Mouse (Mus musculus) MEL (cell line): ENCODE measurements around the gene 4930453N24Rik. TPM values are rescaled to one million over a fixed set of nuclear protein-coding genes. Genes with fewer than 3 reads are reported as not detected.

Experiments used
- DNase-seq: peaks from one replicate; pipeline ENCODE4 v3.0.0; 2011; ENCODE audit warnings: low read depth, low spot score
- H3K27ac ChIP-seq: 2 replicates; pipeline ENCODE4 v1.5.1; 2012; ENCODE audit warnings: low read depth, mild to moderate bottlenecking, control low read depth, low read length, moderate library complexity; ENCODE audit not compliant: control insufficient read depth
- H3K27me3 ChIP-seq, 2 experiments: fragments of 150-350 bp in 1 of 2; sonication (generic) in 1 of 2; 2 replicates each; pipeline ENCODE4 v1.6.1; 2012; ENCODE audit warnings: low read length in 2 of 2, mild to moderate bottlenecking in 2 of 2, improper control_type of control experiment in 1 of 2, moderate library complexity in 1 of 2; ENCODE audit not compliant: insufficient read depth in 2 of 2, control insufficient read depth in 1 of 2
- H3K36me3 ChIP-seq, 2 experiments: 2 replicates each; pipeline ENCODE4 v1.6.1; 2012 to 2014; ENCODE audit warnings: low read length in 2 of 2, improper control_type of control experiment in 1 of 2, inconsistent platforms in 1 of 2, mild to moderate bottlenecking in 1 of 2; ENCODE audit not compliant: insufficient read depth in 2 of 2, control insufficient read depth in 1 of 2
- H3K4me1 ChIP-seq, 2 experiments: fragments of 150-350 bp in 1 of 2; sonication (generic) in 1 of 2; 2 replicates each; pipeline ENCODE4 v1.6.1; 2012; ENCODE audit warnings: low read length in 2 of 2, improper control_type of control experiment in 1 of 2, mild to moderate bottlenecking in 1 of 2; ENCODE audit not compliant: insufficient read depth in 2 of 2, control insufficient read depth in 1 of 2
- H3K4me3 ChIP-seq, 2 experiments: fragments of 150-350 bp in 1 of 2; sonication (generic) in 1 of 2; 2 replicates each; pipeline ENCODE4 v1.5.1; 2012; ENCODE audit warnings: low read depth in 2 of 2, low read length in 2 of 2, mild to moderate bottlenecking in 2 of 2, moderate library complexity in 2 of 2, control low read depth in 1 of 2, improper control_type of control experiment in 1 of 2; ENCODE audit not compliant: control insufficient read depth in 1 of 2, insufficient read depth in 1 of 2
- H3K79me2 ChIP-seq: 2 replicates; pipeline ENCODE4 v1.6.1; 2012; ENCODE audit warnings: mild to moderate bottlenecking, low read length, moderate library complexity; ENCODE audit not compliant: control insufficient read depth, poor library complexity, insufficient read depth
- H3K9ac ChIP-seq: 2 replicates; pipeline ENCODE4 v1.6.1; 2012; ENCODE audit warnings: low read depth, mild to moderate bottlenecking, control low read depth, low read length, moderate library complexity; ENCODE audit not compliant: control insufficient read depth, poor library complexity, severe bottlenecking
- H3K9me3 ChIP-seq: fragments of 150-350 bp; sonication (generic); replicated peaks from 2 replicates; pipeline ENCODE4 v1.6.1; 2012; ENCODE audit warnings: mild to moderate bottlenecking, low read length, improper control_type of control experiment, moderate library complexity; ENCODE audit not compliant: insufficient read depth
- CHD1 ChIP-seq: IDR thresholded peaks from 2 replicates; pipeline ENCODE4 v1.6.1; 2012; ENCODE audit warnings: low read depth, mild to moderate bottlenecking, inconsistent platforms, low read length, improper control_type of control experiment
- CTCF ChIP-seq, 3 experiments: IDR thresholded peaks in 2 of 3; conservative IDR thresholded peaks in 1 of 3; 2 replicates each; pipeline ENCODE4 v1.5.1; 2011 to 2012; ENCODE audit warnings: low read length in 3 of 3, low read depth in 2 of 3, mild to moderate bottlenecking in 2 of 3, improper control_type of control experiment in 1 of 3, inconsistent platforms in 1 of 3, mixed read lengths in 1 of 3, moderate library complexity in 1 of 3; ENCODE audit not compliant: control insufficient read depth in 1 of 3, insufficient read depth in 1 of 3, poor library complexity in 1 of 3, severe bottlenecking in 1 of 3
- E2F4 ChIP-seq: IDR thresholded peaks from 2 replicates; pipeline ENCODE4 v1.6.1; 2011; ENCODE audit warnings: low read depth, low read length, improper control_type of control experiment, borderline replicate concordance
- EP300 ChIP-seq, 2 experiments: IDR thresholded peaks; 2 replicates each; pipeline ENCODE4 v1.6.1; 2011; ENCODE audit warnings: improper control_type of control experiment in 2 of 2, low read length in 2 of 2, low read depth in 1 of 2, mild to moderate bottlenecking in 1 of 2
- ETS1 ChIP-seq: IDR thresholded peaks from 2 replicates; pipeline ENCODE4 v1.6.1; 2012; ENCODE audit warnings: low read depth, mild to moderate bottlenecking, inconsistent platforms, low read length, improper control_type of control experiment, moderate library complexity
- HCFC1 ChIP-seq: IDR thresholded peaks from 2 replicates; pipeline ENCODE4 v1.6.1; 2012; ENCODE audit warnings: low read depth, mild to moderate bottlenecking, inconsistent platforms, low read length, improper control_type of control experiment, moderate library complexity
- KAT2A ChIP-seq: conservative IDR thresholded peaks from 2 replicates; pipeline ENCODE4 v1.6.1; 2012; ENCODE audit warnings: low read depth, low read length, improper control_type of control experiment, inconsistent platforms
- MEF2A ChIP-seq: IDR thresholded peaks from 2 replicates; pipeline ENCODE4 v1.6.1; 2014; ENCODE audit warnings: low read depth, mild to moderate bottlenecking, inconsistent platforms, low read length, improper control_type of control experiment; ENCODE audit not compliant: poor library complexity, insufficient replicate concordance, severe bottlenecking; ENCODE audit errors: extremely low read depth
- MXI1 ChIP-seq: IDR thresholded peaks from 2 replicates; pipeline ENCODE4 v1.6.1; 2011; ENCODE audit warnings: mild to moderate bottlenecking, low read depth, low read length, improper control_type of control experiment
- MYC ChIP-seq: IDR thresholded peaks from 2 replicates; pipeline ENCODE4 v1.6.1; 2011; ENCODE audit warnings: low read depth, mild to moderate bottlenecking, low read length, improper control_type of control experiment, moderate library complexity
- NELFE ChIP-seq: IDR thresholded peaks from 2 replicates; pipeline ENCODE4 v1.6.1; 2011; ENCODE audit warnings: low read depth, low read length, improper control_type of control experiment
- POLR2A ChIP-seq, 2 experiments: IDR thresholded peaks; 2 replicates each; pipeline ENCODE4 v1.6.1; 2011 to 2012; ENCODE audit warnings: low read length in 2 of 2, mild to moderate bottlenecking in 2 of 2, control low read depth in 1 of 2, improper control_type of control experiment in 1 of 2, low read depth in 1 of 2, moderate library complexity in 1 of 2; ENCODE audit not compliant: control insufficient read depth in 1 of 2, insufficient read depth in 1 of 2, poor library complexity in 1 of 2
- POLR2AphosphoS2 ChIP-seq: IDR thresholded peaks from 2 replicates; pipeline ENCODE4 v1.6.1; 2011; ENCODE audit warnings: low read length, improper control_type of control experiment
- RAD21 ChIP-seq: IDR thresholded peaks from 2 replicates; pipeline ENCODE4 v1.6.1; 2011; ENCODE audit warnings: mild to moderate bottlenecking, low read depth, low read length, improper control_type of control experiment
- RCOR1 ChIP-seq: IDR thresholded peaks from 2 replicates; pipeline ENCODE4 v1.6.1; 2012; ENCODE audit warnings: low read depth, mild to moderate bottlenecking, inconsistent platforms, low read length, improper control_type of control experiment
- TAL1 ChIP-seq: IDR thresholded peaks from 2 replicates; pipeline ENCODE4 v1.6.1; 2012; ENCODE audit warnings: mild to moderate bottlenecking, inconsistent platforms, low read length, moderate library complexity, mixed read lengths
- TBP ChIP-seq: IDR thresholded peaks from 2 replicates; pipeline ENCODE4 v1.8.0; 2011; ENCODE audit warnings: low read depth, low read length, improper control_type of control experiment
- TCF12 ChIP-seq: IDR thresholded peaks from 2 replicates; pipeline ENCODE4 v1.6.1; 2014; ENCODE audit warnings: low read depth, mild to moderate bottlenecking, inconsistent platforms, low read length, improper control_type of control experiment, moderate library complexity
- USF1 ChIP-seq: IDR thresholded peaks from 2 replicates; pipeline ENCODE4 v1.6.1; 2014; ENCODE audit warnings: low read depth, mild to moderate bottlenecking, inconsistent platforms, low read length, improper control_type of control experiment, moderate library complexity
- USF2 ChIP-seq, 2 experiments: IDR thresholded peaks; 2 replicates each; pipeline ENCODE4 v1.6.1; 2011 to 2012; ENCODE audit warnings: improper control_type of control experiment in 2 of 2, low read length in 2 of 2, borderline replicate concordance in 1 of 2, inconsistent platforms in 1 of 2, low read depth in 1 of 2, mild to moderate bottlenecking in 1 of 2; ENCODE audit not compliant: insufficient read depth in 1 of 2
- ZC3H11A ChIP-seq: IDR thresholded peaks from 2 replicates; pipeline ENCODE4 v1.6.1; 2012; ENCODE audit warnings: low read depth, mild to moderate bottlenecking, inconsistent platforms, low read length, improper control_type of control experiment
- ZKSCAN1 ChIP-seq: IDR thresholded peaks from 2 replicates; pipeline ENCODE4 v1.6.1; 2012; ENCODE audit warnings: low read depth, mild to moderate bottlenecking, inconsistent platforms, low read length, improper control_type of control experiment, moderate library complexity
- ZMIZ1 ChIP-seq: IDR thresholded peaks from 2 replicates; pipeline ENCODE4 v1.6.1; 2012; ENCODE audit warnings: low read depth, mild to moderate bottlenecking, inconsistent platforms, low read length, improper control_type of control experiment, moderate library complexity
- ZNF384 ChIP-seq: IDR thresholded peaks from 2 replicates; pipeline ENCODE4 v1.6.1; 2012; ENCODE audit warnings: low read depth, mild to moderate bottlenecking, inconsistent platforms, low read length, improper control_type of control experiment
- polyA plus RNA-seq, 2 experiments: library from polyadenylated mRNA; stranded (reverse) in 1 of 2; unstranded in 1 of 2; fragments of >175 nt in 1 of 2; fragments of >200 nt in 1 of 2; gene quantifications; 2 replicates each; pipeline versions ENCODE4 v1.2.1 to v1.2.4; 2012; ENCODE audit warnings: low replicate concordance in 2 of 2, low read depth in 1 of 2; ENCODE audit not compliant: insufficient read length in 2 of 2, insufficient read depth in 1 of 2, missing spikeins in 1 of 2
- total RNA-seq: library from RNA; depleted of rRNA; stranded (reverse); fragments of 300-350 nt; gene quantifications from 2 replicates; pipeline ENCODE4 v1.2.3, GENCODE M21; 2012

Gene 4930453N24Rik
- total and polyA plus RNA-seq, 3 experiments, result 19.4 to 20.5 TPM; not detected in 1

GRCm38 (mm10) chr16:64721542-64721941 is 49.4 kb downstream of the 4930453N24Rik start:
- H3K4me1 ChIP-seq, result no peaks in the 10 kb centered on the region
- no peaks in the 10 kb centered on the region for H3K36me3 ChIP-seq

GRCm38 (mm10) chr16:64719096-64719495 is 51.9 kb downstream of the 4930453N24Rik start:
- Histone ChIP-seq H3K9ac (no peak overlapping the region), H3K79me2 (no peaks in the 10 kb centered on the region), H3K4me3 (no peak overlapping the region), H3K36me3 (no peaks in the 10 kb centered on the region), H3K4me1 (no peaks in the 10 kb centered on the region), H3K27ac (no peak overlapping the region), H3K9me3 (no peaks in the 10 kb centered on the region), H3K27me3 (no peaks in the 10 kb centered on the region)
- DNase-seq, result no peak
- TF ChIP-seq TCF12 (no peak), EP300 (IDR thresholded peaks at IDR 0.05; ENCODE audit: low read depth in 1 of 2, low read length in 2 of 2) (no peak), MXI1 (no peak), NELFE (no peak), ZNF384 (no peak), ZC3H11A (no peak), TBP (no peak), TAL1 (no peak), MEF2A (no peak), POLR2A (IDR thresholded peaks at IDR 0.05; ENCODE audit: control insufficient read depth in 1 of 2, insufficient read depth in 1 of 2, low read depth in 1 of 2, low read length in 2 of 2, poor library complexity in 1 of 2) (no peak), RCOR1 (no peak), CTCF (IDR thresholded peaks at IDR 0.05 in 2 of 3, conservative IDR thresholded peaks at IDR 0.05 in 1 of 3; ENCODE audit: control insufficient read depth in 1 of 3, insufficient read depth in 1 of 3, low read depth in 2 of 3, low read length in 3 of 3, poor library complexity in 1 of 3, severe bottlenecking in 1 of 3) (no peak), USF1 (no peak), POLR2AphosphoS2 (no peak), RAD21 (no peak), E2F4 (no peak), ZKSCAN1 (no peak), CHD1 (no peak), ETS1 (no peak), ZMIZ1 (no peak)

More at GRCm38 (mm10) chr16:64721542-64721941, 49.4 kb downstream of the 4930453N24Rik start:
- TF ChIP-seq MYC (no peak), E2F4 (no peak), USF2 (IDR thresholded peaks at IDR 0.05; ENCODE audit: borderline replicate concordance in 1 of 2, insufficient read depth in 1 of 2, low read depth in 1 of 2, low read length in 2 of 2) (no peak), CTCF (IDR thresholded peaks at IDR 0.05 in 2 of 3, conservative IDR thresholded peaks at IDR 0.05 in 1 of 3; ENCODE audit: control insufficient read depth in 1 of 3, insufficient read depth in 1 of 3, low read depth in 2 of 3, low read length in 3 of 3, poor library complexity in 1 of 3, severe bottlenecking in 1 of 3) (no peak), HCFC1 (no peak), KAT2A (no peak), ZC3H11A (no peak)
- no peak for DNase-seq
- Histone ChIP-seq H3K27ac (no peak overlapping the region), H3K4me3 (no peak overlapping the region), H3K9me3 (no peaks in the 10 kb centered on the region), H3K27me3 (no peaks in the 10 kb centered on the region; a peak in 1 of 4 replicates), H3K79me2 (no peaks in the 10 kb centered on the region), H3K9ac (no peak overlapping the region)
